Mouse (Mus musculus) ES-E14 (cell line): ENCODE measurements at regions not wholly inside any gene's neighbourhood (a gene's known extent, or its start where the extent isn't known, plus 50 kb on each side); places are given as distances from the start of the nearest gene placed in this dataset.

Experiments
- CHD2 ChIP-seq: IDR thresholded peaks from 2 replicates; pipeline ENCODE4 v1.6.1; 2014; ENCODE audit warnings: mild to moderate bottlenecking, low read depth, low read length, inconsistent platforms
- HCFC1 ChIP-seq: IDR thresholded peaks from 2 replicates; pipeline ENCODE4 v1.6.1; 2012; ENCODE audit warnings: low read length, inconsistent platforms, borderline replicate concordance; ENCODE audit not compliant: insufficient read depth
- MAFK ChIP-seq: IDR thresholded peaks from 2 replicates; pipeline ENCODE4 v1.6.1; 2014; ENCODE audit warnings: mild to moderate bottlenecking, low read depth, low read length, inconsistent platforms; ENCODE audit not compliant: insufficient read depth
- ZC3H11A ChIP-seq: IDR thresholded peaks from 2 replicates; pipeline ENCODE4 v1.6.1; 2012; ENCODE audit warnings: low read depth, mild to moderate bottlenecking, inconsistent platforms, low read length, borderline replicate concordance
- ZNF384 ChIP-seq: IDR thresholded peaks from 2 replicates; pipeline ENCODE4 v1.6.1; 2012; ENCODE audit warnings: low read depth, low read length, inconsistent platforms

- TF ChIP-seq HCFC1 (no peak), ZNF384 (no peak), ZC3H11A (no peak), MAFK (no peak), CHD2 (no peak)
Measured at GRCm38 (mm10) chr3:49527642-49528041, 229.5 kb downstream of the Pcdh18 start.
